8 mouse cellular contexts compared by ENCODE assay signal in genomic region chrX:48899555-48899954, GRCm38 (mm10). TPM values are rescaled to one million over a fixed set of nuclear protein-coding genes. Genes with fewer than 3 reads are reported as not detected.
DNase-seq lines count a peak whose midpoint lies in the region; ATAC-seq lines count a peak whose summit lies in the region.

No protein-coding gene starts in this region.

- H3K4me3 ChIP-seq in midbrain, embryonic 14.5 days (replicated peaks; ENCODE audit: low read depth, low read length), result no peak overlapping the region
- no peak overlapping the region for H3K4me3 ChIP-seq in midbrain, embryonic 16.5 days (ENCODE audit: low read depth, low read length)
- H3K4me3 ChIP-seq in limb, embryonic 11.5 days (ENCODE audit: low read depth, low read length), result no peak overlapping the region

- no peak for ATAC-seq in midbrain, embryonic 14.5 days (ENCODE audit: low FRiP score, low TSS enrichment)
- no peak for ATAC-seq in midbrain, embryonic 16.5 days
- ATAC-seq in limb, embryonic 11.5 days (ENCODE audit: insufficient number of reproducible peaks, low FRiP score, low TSS enrichment, low read depth), result no peak
- no peak for ATAC-seq in activated CD4-positive, CD25-positive, alpha-beta regulatory T cell, adult 4 months

- no peaks in the 10 kb centered on the region for H3K4me1 ChIP-seq in midbrain, embryonic 14.5 days (ENCODE audit: control insufficient read depth, insufficient read depth, low read length)
- no peaks in the 10 kb centered on the region for H3K4me1 ChIP-seq in midbrain, embryonic 16.5 days (ENCODE audit: control insufficient read depth, insufficient read depth, low read length)
- no peaks in the 10 kb centered on the region for H3K4me1 ChIP-seq in limb, embryonic 11.5 days (ENCODE audit: control insufficient read depth, insufficient read depth, low read length)

- H3K4me2 ChIP-seq in midbrain, embryonic 14.5 days (ENCODE audit: low read length), result no peak overlapping the region
- H3K4me2 ChIP-seq in midbrain, embryonic 16.5 days (ENCODE audit: low read length), result no peak overlapping the region
- no peak overlapping the region for H3K4me2 ChIP-seq in limb, embryonic 11.5 days (ENCODE audit: low read depth, severe bottlenecking)

- no peaks in the 10 kb centered on the region for H3K27me3 ChIP-seq in midbrain, embryonic 14.5 days (ENCODE audit: control insufficient read depth, insufficient read depth, low read length)
- no peaks in the 10 kb centered on the region for H3K27me3 ChIP-seq in midbrain, embryonic 16.5 days (ENCODE audit: control insufficient read depth, insufficient read depth, low read depth, low read length)
- no peaks in the 10 kb centered on the region for H3K27me3 ChIP-seq in limb, embryonic 11.5 days (ENCODE audit: control insufficient read depth, insufficient read depth, low read length)

- H3K9ac ChIP-seq in midbrain, embryonic 14.5 days (replicated peaks; ENCODE audit: low read length), result no peak overlapping the region
- H3K9ac ChIP-seq in midbrain, embryonic 16.5 days (ENCODE audit: low read depth, low read length), result no peak overlapping the region
- H3K9ac ChIP-seq in limb, embryonic 11.5 days (ENCODE audit: low read length), result no peak overlapping the region

- H3K36me3 ChIP-seq in midbrain, embryonic 14.5 days (ENCODE audit: control insufficient read depth, insufficient read depth, low read length), result no peaks in the 10 kb centered on the region
- H3K36me3 ChIP-seq in midbrain, embryonic 16.5 days (ENCODE audit: control insufficient read depth, insufficient read depth, low read length), result no peaks in the 10 kb centered on the region
- no peaks in the 10 kb centered on the region for H3K36me3 ChIP-seq in limb, embryonic 11.5 days (ENCODE audit: control insufficient read depth, insufficient read depth, low read length)

- peak; percentile 1 to 49 for DNase-seq in heart, adult 18-20 months
- no peak for DNase-seq in heart, adult 11 months
- DNase-seq in midbrain, embryonic 14.5 days, result peak; percentile 68
- DNase-seq in adrenal gland, postnatal 25 days, result peak; percentile 5
- DNase-seq in limb, embryonic 11.5 days (ENCODE audit: low spot score), result peak; percentile 28
- DNase-seq in urinary bladder, postnatal 4 days (ENCODE audit: low spot score in 2 of 2), result no peak

- no peak overlapping the region for H3K27ac ChIP-seq in midbrain, embryonic 14.5 days (replicated peaks; ENCODE audit: low read depth, low read length)
- H3K27ac ChIP-seq in midbrain, embryonic 16.5 days (ENCODE audit: low read length), result no peak overlapping the region
- no peak overlapping the region for H3K27ac ChIP-seq in limb, embryonic 11.5 days (replicated peaks; ENCODE audit: low read depth, low read length)

- no peaks in the 10 kb centered on the region for H3K9me3 ChIP-seq in midbrain, embryonic 14.5 days (ENCODE audit: control insufficient read depth, low read length)
- no peaks in the 10 kb centered on the region for H3K9me3 ChIP-seq in midbrain, embryonic 16.5 days (replicated peaks; ENCODE audit: control insufficient read depth, low read length, poor library complexity, severe bottlenecking)
- no peaks in the 10 kb centered on the region for H3K9me3 ChIP-seq in limb, embryonic 11.5 days (ENCODE audit: control insufficient read depth, low read length)

- 48% methylated on average over 5 of the region's 5 CpGs for WGBS in midbrain, embryonic 14.5 days
- WGBS in midbrain, embryonic 16.5 days, result 50% methylated on average over 5 of the region's 5 CpGs
- WGBS in limb, embryonic 11.5 days, result 59% methylated on average over 5 of the region's 5 CpGs

RNA-seq across cellular contexts. Expression of gene Gm595, which starts 22.0 kb away (rescaled TPM):
- total RNA-seq in heart, adult 18-20 months (2021), result not detected
- polyA plus RNA-seq in midbrain, embryonic 14.5 days (2014; fragmentation: Nextera tagmentation; extraction: Ambion mirVana), result not detected in 2 replicates
- not detected in 2 replicates for polyA plus RNA-seq in midbrain, embryonic 16.5 days (2015; fragmentation: Nextera tagmentation; extraction: Ambion mirVana)
- total RNA-seq in adrenal gland, postnatal 25 days (2021), result not detected in 2 replicates
- not detected in 2 replicates for polyA plus RNA-seq in limb, embryonic 11.5 days (2014; fragmentation: Nextera tagmentation; extraction: Ambion mirVana)
- polyA plus RNA-seq in activated CD4-positive, CD25-positive, alpha-beta regulatory T cell, adult 4 months (2017; shearing (Covaris generic)), result not detected

Comparison
In these comparisons a context has a peak if more than half of its experiments do, and no peak if none do; other contexts are left out.
1. DNase-seq: peak in heart, adult 18-20 months (2 of 2), midbrain, embryonic 14.5 days (single experiment), adrenal gland, postnatal 25 days (single experiment) and limb, embryonic 11.5 days (single experiment); none in heart, adult 11 months (single experiment) and urinary bladder, postnatal 4 days (0 of 2).